Mouse (Mus musculus) retina, embryonic 14.5 days (tissue): ENCODE measurements around the gene Csrnp2.

Experiments
- DNase-seq: peaks from one replicate; pipeline ENCODE4 v3.0.0-alpha.2; 2015; ENCODE audit warnings: low spot score

Gene Csrnp2

GRCm38 (mm10) chr15:100473926-100474503 is 21.3 kb downstream of the Csrnp2 start:
- DNase-seq: no peak

GRCm38 (mm10) chr15:100470037-100470436 is 25.3 kb downstream of the Csrnp2 start:
- no peak for DNase-seq

- no peak for DNase-seq
These were observed 26.1 kb downstream of the Csrnp2 start for GRCm38 (mm10) chr15:100469189-100469545.

GRCm38 (mm10) chr15:100468295-100469188 is 26.7 kb downstream of the Csrnp2 start, which contains the start of gene Letmd1:
Gene Letmd1 (plus strand): TSS chr15:100469023.
- DNase-seq: peak; percentile 88

- DNase-seq: no peak
These were observed 27.6 kb downstream of the Csrnp2 start for GRCm38 (mm10) chr15:100467738-100468137.

GRCm38 (mm10) chr15:100465432-100465831 is 29.9 kb downstream of the Csrnp2 start:
- no peak for DNase-seq

GRCm38 (mm10) chr15:100463712-100464111 is 31.6 kb downstream of the Csrnp2 start:
- DNase-seq: peak; percentile 68

GRCm38 (mm10) chr15:100462086-100462485 is 33.2 kb downstream of the Csrnp2 start:
- peak; percentile 55 for DNase-seq

GRCm38 (mm10) chr15:100461646-100462045 is 33.6 kb downstream of the Csrnp2 start:
- no peak for DNase-seq

- peak; percentile 52 for DNase-seq
These were observed 34.3 kb downstream of the Csrnp2 start for GRCm38 (mm10) chr15:100460942-100461341.

GRCm38 (mm10) chr15:100458055-100458454 is 37.2 kb downstream of the Csrnp2 start:
- DNase-seq: peak; percentile 81

- DNase-seq: peak; percentile 95
These were observed 37.9 kb downstream of the Csrnp2 start for GRCm38 (mm10) chr15:100457340-100457739.

- no peak for DNase-seq
These were observed 38.8 kb downstream of the Csrnp2 start for GRCm38 (mm10) chr15:100456356-100456991.

- DNase-seq: no peak
These were observed 42.8 kb downstream of the Csrnp2 start for GRCm38 (mm10) chr15:100452486-100452885.

- no peak for DNase-seq
These were observed 44.0 kb downstream of the Csrnp2 start for GRCm38 (mm10) chr15:100451245-100451644.

- DNase-seq: no peak
These were observed 45.8 kb downstream of the Csrnp2 start for GRCm38 (mm10) chr15:100449495-100449894.

GRCm38 (mm10) chr15:100448572-100448971 is 46.7 kb downstream of the Csrnp2 start:
- DNase-seq: no peak

GRCm38 (mm10) chr15:100446887-100447286 is 48.4 kb downstream of the Csrnp2 start:
- DNase-seq: no peak

- DNase-seq: peak; percentile 45
These were observed 52.0 kb downstream of the Csrnp2 start for GRCm38 (mm10) chr15:100443126-100443922.

GRCm38 (mm10) chr15:100436518-100436917 is 58.8 kb downstream of the Csrnp2 start:
- no peak for DNase-seq

GRCm38 (mm10) chr15:100436112-100436511 is 59.2 kb downstream of the Csrnp2 start:
- no peak for DNase-seq

GRCm38 (mm10) chr15:100433234-100433633 is 62.1 kb downstream of the Csrnp2 start:
- DNase-seq: no peak
